Mouse (Mus musculus): ENCODE measurements around the gene Ptpn23.
"Not testable (repeated sequence)": the region's sequence is repeated elsewhere in the genome, so short reads cannot be mapped to it uniquely, and the experiment has no call there.

Gene Ptpn23

DNA sequence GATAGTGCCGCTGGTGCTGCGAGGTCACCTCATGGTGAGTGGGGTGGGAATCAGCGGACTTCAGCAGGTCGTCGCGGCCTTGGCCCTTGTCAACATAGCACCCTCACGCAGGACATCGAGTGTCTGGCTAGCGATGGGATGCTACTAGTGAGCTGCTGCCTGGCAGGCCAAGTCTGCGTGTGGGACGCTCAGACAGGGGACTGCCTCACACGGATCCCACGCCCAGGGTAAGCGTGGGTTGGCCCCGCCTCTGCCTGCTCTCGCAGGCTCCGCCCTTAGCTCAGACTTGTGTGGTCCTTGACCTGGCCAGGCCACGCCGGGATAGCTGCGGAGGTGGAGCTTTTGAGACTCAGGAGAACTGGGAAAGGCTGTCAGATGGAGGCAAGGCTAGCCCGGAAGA, 27.4 kb downstream of the Ptpn23 start:
- DNase-seq = no peak

DNA sequence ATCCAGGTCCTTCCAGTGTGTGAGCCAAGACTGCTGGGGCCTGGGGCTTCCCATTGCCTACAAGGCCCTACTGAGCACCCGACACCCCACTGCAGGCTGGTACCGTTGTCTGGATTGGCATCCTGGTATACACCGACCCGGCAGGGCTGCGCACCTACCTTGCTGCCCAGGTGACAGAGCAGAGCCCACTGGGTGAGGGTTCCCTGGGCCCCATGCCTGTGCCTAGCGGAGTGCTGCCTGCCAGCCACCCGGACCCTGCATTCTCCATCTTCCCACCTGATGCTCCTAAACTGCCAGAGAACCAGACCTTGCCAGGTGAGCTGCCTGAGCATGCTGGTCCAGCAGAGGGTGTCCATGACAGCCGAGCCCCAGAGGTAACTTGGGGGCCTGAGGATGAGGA, 28.7 kb downstream of the Ptpn23 start:
- no peak for DNase-seq

DNA sequence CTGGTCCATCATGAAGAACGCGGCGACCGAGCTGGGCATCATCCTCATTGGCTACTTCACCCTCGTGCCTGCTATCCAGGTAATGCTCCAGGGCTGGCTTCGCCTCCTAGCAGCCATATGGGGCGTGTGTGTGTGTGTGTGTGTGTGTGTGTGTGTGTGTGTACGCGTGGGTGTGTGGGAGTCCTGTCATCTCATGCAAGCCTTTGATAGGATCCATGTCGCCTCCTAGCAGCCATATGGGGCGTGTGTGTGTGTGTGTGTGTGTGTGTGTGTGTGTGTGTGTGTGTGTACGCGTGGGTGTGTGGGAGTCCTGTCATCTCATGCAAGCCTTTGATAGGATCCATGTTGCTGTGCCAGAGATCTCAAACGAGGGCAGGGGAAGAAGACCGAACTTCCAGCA, 30.4 kb downstream of the Ptpn23 start:
- DNase-seq = not testable (repeated sequence)

DNA sequence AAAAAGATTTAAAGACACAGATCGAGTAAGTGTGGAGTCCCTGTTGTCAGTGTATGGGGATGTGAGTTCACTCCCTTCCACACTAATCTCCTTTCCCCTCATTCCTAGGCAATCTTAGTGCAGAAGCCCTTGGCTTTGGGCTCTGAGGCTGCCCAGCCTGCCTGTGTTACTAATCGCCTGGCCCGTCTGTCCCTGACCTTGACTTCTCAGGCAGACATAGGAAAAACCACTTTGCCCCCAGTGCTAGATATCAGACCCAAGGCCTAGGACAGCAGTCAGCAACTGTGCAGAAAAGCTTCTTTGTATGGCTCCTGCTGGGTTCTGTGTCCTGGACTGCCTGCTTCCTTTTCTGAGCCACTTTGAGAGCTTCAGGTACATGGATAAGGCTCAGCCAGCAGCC, 32.3 kb downstream of the Ptpn23 start:
- no peak for DNase-seq

DNA sequence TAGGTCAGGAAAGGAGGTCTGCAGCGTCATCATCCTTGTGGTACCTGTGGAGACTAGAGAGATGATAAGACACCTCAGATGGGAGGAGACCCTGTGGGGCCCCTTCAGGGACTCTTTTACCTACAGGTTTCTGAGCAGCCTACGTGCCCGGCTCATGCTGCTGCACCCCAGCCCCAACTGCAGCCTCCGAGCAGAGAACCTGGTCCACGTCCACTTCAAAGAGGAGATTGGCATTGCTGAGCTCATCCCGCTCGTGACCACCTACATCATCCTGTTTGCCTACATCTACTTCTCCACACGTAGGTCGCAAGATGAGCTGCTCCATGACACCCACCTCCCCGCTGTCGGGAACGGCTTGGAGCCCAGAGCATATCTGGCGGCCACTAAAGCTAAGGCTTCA, 34.1 kb downstream of the Ptpn23 start:
- no peak for DNase-seq

DNA sequence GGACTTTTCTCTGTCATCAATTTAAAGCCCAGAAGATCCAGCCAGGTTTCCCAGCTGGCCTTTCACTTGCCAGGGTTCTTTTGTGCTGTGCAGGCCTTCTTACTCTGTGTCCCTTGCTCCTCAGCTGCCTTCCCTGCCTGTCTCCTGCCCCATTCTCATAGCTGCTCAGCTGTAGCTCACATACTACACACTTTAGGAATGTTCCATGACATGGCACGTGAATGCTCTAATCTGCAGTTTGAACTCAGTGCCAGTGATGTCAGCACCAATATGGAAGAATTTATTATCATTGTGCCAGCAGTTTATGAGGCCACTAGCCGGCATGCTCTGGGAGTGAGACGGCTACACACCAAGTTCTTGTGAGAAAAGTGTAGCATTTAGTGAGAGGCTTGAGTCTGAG, 38.2 kb downstream of the Ptpn23 start:
- no peak for DNase-seq

DNA sequence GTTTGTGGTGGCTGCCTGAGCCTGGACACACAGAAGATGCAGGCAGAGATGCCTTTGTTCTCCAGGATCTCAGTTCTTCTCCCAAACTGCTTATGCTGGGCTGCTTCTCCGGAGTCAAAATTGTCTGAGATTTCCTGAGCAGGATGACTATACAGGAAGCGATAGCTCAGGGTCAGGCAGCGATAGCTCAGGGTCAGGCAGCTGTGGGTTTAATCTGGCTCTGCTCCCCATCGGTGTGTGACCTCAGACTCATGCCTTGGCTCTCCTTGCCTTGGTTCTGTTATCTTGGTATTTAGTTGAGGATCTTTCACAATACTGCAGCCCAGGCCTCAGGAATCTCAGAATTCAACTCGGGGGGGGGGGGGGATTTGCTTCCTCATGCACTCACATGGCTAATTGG, 41.3 kb downstream of the Ptpn23 start:
- peak; percentile 23 for DNase-seq

DNA sequence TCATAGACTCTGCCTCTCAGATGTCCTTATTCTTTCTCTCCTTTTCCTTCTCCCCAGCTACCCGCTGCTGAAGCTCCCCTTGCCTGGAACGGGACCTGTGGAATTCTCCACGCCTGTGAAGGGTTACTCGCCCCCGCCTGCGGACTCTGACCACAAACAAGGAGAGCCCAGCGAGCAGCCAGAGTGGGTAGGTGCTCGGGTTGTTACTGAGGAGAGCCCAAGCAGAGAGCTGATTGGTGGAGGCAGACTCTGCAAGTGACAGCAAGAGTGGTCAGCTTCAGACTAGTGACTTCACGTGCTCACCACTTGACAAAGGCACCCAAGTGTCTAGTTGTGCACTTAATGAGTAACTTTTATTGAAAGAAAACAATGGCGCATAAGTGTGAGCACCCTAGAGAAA, 45.7 kb downstream of the Ptpn23 start:
- peak; percentile 24 for DNase-seq

DNA sequence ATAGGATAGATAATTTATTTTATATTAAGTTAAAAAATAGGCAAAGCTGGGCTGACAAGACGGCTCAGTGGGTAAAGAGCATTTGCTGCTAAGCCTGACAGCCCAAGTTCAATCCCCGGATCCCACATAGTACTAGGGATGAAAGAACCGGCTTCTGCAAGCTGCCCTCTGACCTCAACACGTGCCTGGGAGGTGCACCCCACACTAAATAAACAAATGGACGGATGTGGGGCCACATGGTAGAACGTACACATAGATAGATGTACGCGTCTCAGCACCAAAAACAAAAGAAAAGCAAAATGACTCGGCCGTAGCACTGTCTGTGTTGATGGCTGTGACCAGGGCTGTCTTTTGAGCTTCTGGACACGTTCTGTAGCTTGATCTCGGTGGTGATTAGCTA, 46.7 kb downstream of the Ptpn23 start:
- no peak for DNase-seq

DNA sequence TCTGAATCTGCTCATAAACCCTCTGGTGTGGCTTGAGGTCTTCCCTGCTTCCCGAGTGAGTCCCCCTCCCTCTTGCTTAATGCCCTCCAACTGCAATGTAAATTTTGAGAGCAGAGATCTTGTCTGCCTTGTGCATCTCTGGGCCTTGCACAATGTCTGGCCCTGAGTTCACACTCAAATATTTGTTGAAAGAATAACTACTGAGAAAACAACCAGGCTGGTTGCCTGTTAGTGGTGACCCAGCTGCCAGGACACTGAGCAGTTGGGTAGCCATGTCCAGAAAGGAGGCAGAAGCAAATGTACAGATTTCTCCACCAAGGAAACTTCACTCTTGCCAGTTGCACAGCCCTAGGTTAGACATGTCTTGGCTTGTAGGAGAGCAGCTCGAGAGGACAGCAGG, 49.7 kb downstream of the Ptpn23 start:
- DNase-seq = no peak

DNA sequence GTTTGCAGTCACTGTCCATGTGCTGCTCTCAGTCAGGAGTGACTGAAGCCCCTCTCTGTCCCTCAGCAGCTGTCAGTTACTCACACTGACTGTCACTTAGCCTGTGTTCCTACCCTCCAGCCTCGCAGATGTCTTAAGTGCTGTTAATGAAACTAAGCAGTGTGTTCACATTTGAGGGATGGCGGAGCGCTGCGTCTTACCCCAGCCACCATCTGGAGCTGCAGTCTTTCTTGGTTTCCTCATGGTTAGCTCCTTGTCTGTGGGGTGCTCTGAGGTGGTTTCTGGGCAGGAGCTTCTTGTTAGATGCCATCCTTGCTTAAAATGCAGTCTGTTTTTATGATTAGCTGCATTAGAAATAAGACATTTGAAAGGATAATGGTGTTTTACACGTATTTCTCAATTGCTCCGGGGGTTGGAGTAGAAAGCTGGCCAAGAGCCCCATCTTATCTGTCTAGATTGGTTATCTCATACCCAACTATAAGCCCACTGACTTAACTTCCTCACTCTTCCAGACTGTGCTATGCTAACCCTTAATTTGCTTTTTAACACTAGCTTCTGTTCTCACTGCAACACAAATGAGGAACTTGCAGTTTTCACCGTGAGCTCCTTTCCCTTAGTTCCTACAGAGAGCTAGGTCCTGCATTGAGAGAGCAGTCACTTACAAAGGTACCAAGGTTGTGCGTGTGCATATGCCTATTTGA, 55.9 kb downstream of the Ptpn23 start:
- no peak for DNase-seq

DNA sequence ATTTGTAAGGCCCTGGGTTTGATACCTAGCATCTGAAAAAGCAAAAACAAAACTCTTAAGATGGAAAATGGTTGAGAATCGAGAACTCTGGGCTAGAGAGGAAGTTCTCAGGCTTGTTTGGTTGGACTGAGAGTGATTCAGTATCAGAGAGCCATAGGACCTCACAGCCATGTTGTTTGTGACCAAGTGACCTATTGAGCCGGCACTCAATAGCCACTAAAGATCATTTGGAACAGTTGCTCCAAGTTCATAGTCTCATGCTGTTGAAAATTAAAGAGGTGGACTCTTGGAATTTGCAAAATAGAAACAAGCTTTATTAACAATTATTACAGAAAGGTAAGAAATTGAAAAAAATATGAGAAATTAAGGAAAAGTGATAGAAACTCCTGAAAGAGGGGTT, 56.7 kb downstream of the Ptpn23 start:
- no peak for DNase-seq

DNA sequence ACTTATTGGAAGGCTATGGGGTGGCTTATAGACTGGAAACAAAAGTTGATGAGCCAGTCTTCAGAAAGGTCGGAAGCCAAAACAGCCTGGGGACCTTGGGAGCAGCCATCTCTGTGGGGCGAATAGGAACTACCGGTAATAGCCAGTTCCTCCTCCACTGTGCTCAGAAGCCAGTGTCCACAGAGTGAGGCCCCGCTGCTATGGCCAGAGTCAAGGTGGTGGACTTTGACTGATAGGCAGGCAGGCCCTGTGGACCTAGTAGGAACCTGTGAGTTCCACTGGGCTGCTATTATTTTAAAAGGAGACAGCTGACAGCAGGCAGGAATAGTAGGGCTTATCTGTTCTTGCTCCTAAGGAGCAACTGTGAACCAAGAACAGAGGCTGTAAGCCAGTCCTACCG, 57.4 kb downstream of the Ptpn23 start:
- peak; percentile 69 for DNase-seq

DNA sequence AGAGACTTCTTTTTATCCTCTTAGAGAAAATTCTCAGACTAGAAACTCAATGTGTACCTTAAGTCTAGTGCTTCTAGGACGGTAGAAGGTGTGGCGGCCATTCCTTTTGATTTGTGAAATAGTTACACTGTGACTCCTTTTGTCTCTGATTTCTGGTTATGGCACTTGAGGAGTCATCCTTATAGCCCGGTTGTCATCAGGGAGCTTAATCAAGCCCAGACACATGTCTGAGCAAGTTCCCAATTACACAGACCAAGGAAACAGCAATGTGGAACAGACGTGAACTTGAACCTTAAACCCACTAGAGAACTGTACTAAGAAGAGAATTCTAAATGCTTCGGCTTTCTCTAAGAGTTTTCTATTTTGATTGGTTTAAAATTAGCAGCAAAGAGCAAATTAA, 57.8 kb downstream of the Ptpn23 start:
- no peak for DNase-seq

DNA sequence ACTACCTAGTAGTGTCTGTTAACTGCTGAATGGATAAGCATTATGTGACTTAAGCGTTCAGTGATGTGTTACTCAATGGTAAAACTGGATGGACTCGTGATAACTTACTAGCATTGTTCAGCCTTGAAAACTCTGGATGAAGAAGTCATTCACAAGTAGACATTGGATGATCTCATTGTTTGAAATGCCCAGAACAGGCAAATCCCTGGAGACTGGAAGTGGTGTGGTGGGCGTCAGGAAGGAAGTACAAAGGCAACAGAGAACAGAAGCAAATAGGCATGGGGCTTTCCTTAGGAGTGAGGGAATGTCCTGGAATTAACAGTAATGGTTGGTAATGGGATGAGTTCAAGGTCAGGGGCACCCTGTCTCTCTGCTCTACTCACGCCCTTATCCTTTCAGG, 59.1 kb downstream of the Ptpn23 start:
- no peak for DNase-seq

DNA sequence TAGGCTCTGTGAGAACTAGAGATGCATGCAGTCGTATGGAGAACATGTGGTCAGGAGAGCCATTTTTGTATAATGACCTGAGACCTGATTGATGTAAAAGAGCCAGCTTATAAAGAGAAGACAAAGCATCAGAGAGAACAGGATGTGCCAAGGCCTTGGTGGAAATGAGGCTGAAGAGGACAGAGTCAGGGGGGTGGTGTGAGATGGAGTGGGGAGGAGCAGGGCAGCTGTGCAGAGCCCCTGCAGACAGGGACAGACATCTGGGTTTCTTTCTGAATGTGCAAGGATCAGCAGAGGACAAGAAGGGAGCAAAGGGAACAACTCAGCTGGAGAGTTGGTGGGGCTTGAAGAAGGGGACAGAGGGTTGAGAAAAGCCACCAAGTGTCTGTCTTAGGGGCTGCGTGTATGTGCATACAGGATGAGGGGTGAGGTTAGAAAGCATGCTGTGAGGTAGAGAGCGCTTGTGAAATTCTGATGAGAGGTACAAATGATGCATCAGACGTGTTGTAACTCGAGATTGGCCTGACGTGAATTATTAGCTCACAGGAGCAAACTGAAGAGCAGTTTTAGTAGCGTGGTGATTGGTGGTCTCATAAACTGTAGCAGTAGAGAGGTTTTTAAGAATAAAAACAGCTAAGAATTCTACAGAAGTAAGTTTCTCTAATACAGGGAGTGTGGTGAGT, 62.8 kb downstream of the Ptpn23 start:
- DNase-seq = no peak

DNA sequence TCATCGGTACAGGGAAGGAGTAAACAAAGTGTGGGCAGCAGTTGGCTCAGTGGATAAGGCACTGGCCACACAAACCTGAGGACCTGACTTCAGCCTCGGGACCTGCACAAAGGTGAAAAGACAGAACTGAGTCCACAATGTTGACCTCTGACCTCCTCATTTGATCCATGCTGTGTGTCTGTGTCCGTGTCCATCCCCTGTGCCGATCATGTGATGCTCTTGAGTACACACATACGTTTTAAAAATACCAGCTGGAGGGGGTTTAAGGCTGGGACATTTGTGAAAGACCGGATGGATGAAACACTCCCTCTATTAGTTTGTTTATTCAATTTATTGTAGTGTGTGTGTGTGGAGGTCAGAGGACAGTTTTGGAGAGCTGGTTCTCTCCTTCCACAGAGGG, 64.2 kb downstream of the Ptpn23 start:
- peak; percentile 41 for DNase-seq

DNA sequence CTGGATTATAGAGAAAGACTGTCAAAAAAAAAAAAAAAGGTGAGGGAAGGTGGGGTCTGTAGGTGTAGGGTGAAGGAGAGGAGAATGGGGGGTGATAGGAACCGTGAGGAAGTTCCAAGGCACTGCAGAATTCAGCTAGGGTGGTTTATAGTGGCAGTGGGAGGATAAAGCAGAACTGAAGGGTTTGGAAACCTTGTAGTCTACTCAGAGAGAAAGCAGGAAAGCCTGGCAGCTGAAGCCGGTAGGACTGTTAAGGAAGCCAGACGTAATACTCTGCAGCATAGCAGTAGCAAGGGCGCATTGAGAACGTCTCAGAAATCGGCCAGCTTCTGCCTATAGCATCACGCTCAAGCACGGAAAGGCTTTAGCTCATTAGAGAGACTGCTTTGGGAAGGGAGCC, 66.0 kb downstream of the Ptpn23 start:
- no peak for DNase-seq

DNA sequence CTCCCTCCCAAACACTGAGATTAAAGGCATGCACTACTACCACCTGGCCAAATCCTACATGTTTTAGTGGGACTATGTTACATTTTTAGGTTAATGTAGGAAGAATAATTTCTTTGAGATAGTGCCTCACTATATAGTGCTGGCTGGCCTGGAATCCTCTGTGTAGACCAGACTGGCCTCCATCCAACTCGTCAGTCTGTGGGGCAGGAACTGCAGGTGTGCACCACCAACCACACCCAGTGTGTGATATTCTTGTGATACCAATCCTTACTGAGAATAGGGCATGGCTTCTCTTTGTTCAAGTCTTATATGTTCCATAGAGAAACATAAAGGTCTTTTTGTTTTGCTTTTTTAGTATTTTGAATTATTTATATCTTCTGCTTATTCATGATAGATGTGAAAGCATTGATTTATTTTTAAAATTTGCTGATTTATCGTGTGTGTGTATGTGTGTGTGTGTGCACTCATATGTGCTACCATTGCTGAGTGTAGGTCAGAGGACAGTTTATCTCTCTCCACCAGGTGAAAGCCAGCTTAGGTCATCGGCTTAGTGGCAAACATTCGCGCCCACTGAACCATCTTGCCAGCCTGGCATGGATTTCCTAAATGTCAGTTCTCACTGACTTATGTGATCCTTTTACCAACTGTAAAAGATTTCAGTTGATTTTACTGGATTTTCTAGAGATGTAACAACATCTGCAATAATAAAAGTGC, 67.8 kb downstream of the Ptpn23 start:
- no peak for DNase-seq
